Mouse (Mus musculus) MEL (cell line): Measurements from ENCODE around the gene Ccdc126. TPM values are rescaled to one million over a fixed set of nuclear protein-coding genes. Genes with fewer than 3 reads are reported as not detected.

Experiments
- DNase-seq: peaks from one replicate; pipeline ENCODE4 v3.0.0; 2011; ENCODE audit warnings: low read depth, low spot score
- H3K27ac ChIP-seq: 2 replicates; pipeline ENCODE4 v1.5.1; 2012; ENCODE audit warnings: low read depth, mild to moderate bottlenecking, control low read depth, low read length, moderate library complexity; ENCODE audit not compliant: control insufficient read depth
- H3K27me3 ChIP-seq, 2 experiments: fragments of 150-350 bp in 1 of 2; sonication (generic) in 1 of 2; 2 replicates each; pipeline ENCODE4 v1.6.1; 2012; ENCODE audit warnings: low read length in 2 of 2, mild to moderate bottlenecking in 2 of 2, improper control_type of control experiment in 1 of 2, moderate library complexity in 1 of 2; ENCODE audit not compliant: insufficient read depth in 2 of 2, control insufficient read depth in 1 of 2
- H3K36me3 ChIP-seq, 2 experiments: 2 replicates each; pipeline ENCODE4 v1.6.1; 2012 to 2014; ENCODE audit warnings: low read length in 2 of 2, improper control_type of control experiment in 1 of 2, inconsistent platforms in 1 of 2, mild to moderate bottlenecking in 1 of 2; ENCODE audit not compliant: insufficient read depth in 2 of 2, control insufficient read depth in 1 of 2
- H3K4me1 ChIP-seq, 2 experiments: fragments of 150-350 bp in 1 of 2; sonication (generic) in 1 of 2; 2 replicates each; pipeline ENCODE4 v1.6.1; 2012; ENCODE audit warnings: low read length in 2 of 2, improper control_type of control experiment in 1 of 2, mild to moderate bottlenecking in 1 of 2; ENCODE audit not compliant: insufficient read depth in 2 of 2, control insufficient read depth in 1 of 2
- H3K4me3 ChIP-seq, 2 experiments: fragments of 150-350 bp in 1 of 2; sonication (generic) in 1 of 2; 2 replicates each; pipeline ENCODE4 v1.5.1; 2012; ENCODE audit warnings: low read depth in 2 of 2, low read length in 2 of 2, mild to moderate bottlenecking in 2 of 2, moderate library complexity in 2 of 2, control low read depth in 1 of 2, improper control_type of control experiment in 1 of 2; ENCODE audit not compliant: control insufficient read depth in 1 of 2, insufficient read depth in 1 of 2
- H3K79me2 ChIP-seq: 2 replicates; pipeline ENCODE4 v1.6.1; 2012; ENCODE audit warnings: mild to moderate bottlenecking, low read length, moderate library complexity; ENCODE audit not compliant: control insufficient read depth, poor library complexity, insufficient read depth
- H3K9ac ChIP-seq: 2 replicates; pipeline ENCODE4 v1.6.1; 2012; ENCODE audit warnings: low read depth, mild to moderate bottlenecking, control low read depth, low read length, moderate library complexity; ENCODE audit not compliant: control insufficient read depth, poor library complexity, severe bottlenecking
- H3K9me3 ChIP-seq: fragments of 150-350 bp; sonication (generic); replicated peaks from 2 replicates; pipeline ENCODE4 v1.6.1; 2012; ENCODE audit warnings: mild to moderate bottlenecking, low read length, improper control_type of control experiment, moderate library complexity; ENCODE audit not compliant: insufficient read depth
- CHD1 ChIP-seq: IDR thresholded peaks from 2 replicates; pipeline ENCODE4 v1.6.1; 2012; ENCODE audit warnings: low read depth, mild to moderate bottlenecking, inconsistent platforms, low read length, improper control_type of control experiment
- CHD2 ChIP-seq: IDR thresholded peaks from 2 replicates; pipeline ENCODE4 v1.6.1; 2011; ENCODE audit warnings: low read length, improper control_type of control experiment
- CTCF ChIP-seq, 3 experiments: IDR thresholded peaks in 2 of 3; conservative IDR thresholded peaks in 1 of 3; 2 replicates each; pipeline ENCODE4 v1.5.1; 2011 to 2012; ENCODE audit warnings: low read length in 3 of 3, low read depth in 2 of 3, mild to moderate bottlenecking in 2 of 3, improper control_type of control experiment in 1 of 3, inconsistent platforms in 1 of 3, mixed read lengths in 1 of 3, moderate library complexity in 1 of 3; ENCODE audit not compliant: control insufficient read depth in 1 of 3, insufficient read depth in 1 of 3, poor library complexity in 1 of 3, severe bottlenecking in 1 of 3
- E2F4 ChIP-seq: IDR thresholded peaks from 2 replicates; pipeline ENCODE4 v1.6.1; 2011; ENCODE audit warnings: low read depth, low read length, improper control_type of control experiment, borderline replicate concordance
- ELF1 ChIP-seq: IDR thresholded peaks from 2 replicates; pipeline ENCODE4 v1.6.1; 2014; ENCODE audit warnings: low read depth, mild to moderate bottlenecking, inconsistent platforms, low read length, improper control_type of control experiment, moderate library complexity
- EP300 ChIP-seq, 2 experiments: IDR thresholded peaks; 2 replicates each; pipeline ENCODE4 v1.6.1; 2011; ENCODE audit warnings: improper control_type of control experiment in 2 of 2, low read length in 2 of 2, low read depth in 1 of 2, mild to moderate bottlenecking in 1 of 2
- ETS1 ChIP-seq: IDR thresholded peaks from 2 replicates; pipeline ENCODE4 v1.6.1; 2012; ENCODE audit warnings: low read depth, mild to moderate bottlenecking, inconsistent platforms, low read length, improper control_type of control experiment, moderate library complexity
- GATA1 ChIP-seq: IDR thresholded peaks from 2 replicates; pipeline ENCODE4 v1.6.1; 2011; ENCODE audit warnings: low read depth, low read length, improper control_type of control experiment
- JUND ChIP-seq: IDR thresholded peaks from 2 replicates; pipeline ENCODE4 v1.6.1; 2011; ENCODE audit warnings: low read depth, mild to moderate bottlenecking, improper control_type of control experiment, low read length
- KAT2A ChIP-seq: conservative IDR thresholded peaks from 2 replicates; pipeline ENCODE4 v1.6.1; 2012; ENCODE audit warnings: low read depth, low read length, improper control_type of control experiment, inconsistent platforms
- MAFK ChIP-seq: IDR thresholded peaks from 2 replicates; pipeline ENCODE4 v1.6.1; 2011; ENCODE audit warnings: low read depth, mild to moderate bottlenecking, low read length, improper control_type of control experiment, borderline replicate concordance
- MAX ChIP-seq: IDR thresholded peaks from 2 replicates; pipeline ENCODE4 v1.6.1; 2011; ENCODE audit warnings: low read length, improper control_type of control experiment
- MAZ ChIP-seq: IDR thresholded peaks from 2 replicates; pipeline ENCODE4 v1.6.1; 2012; ENCODE audit warnings: low read depth, mild to moderate bottlenecking, inconsistent platforms, low read length, improper control_type of control experiment
- MEF2A ChIP-seq: IDR thresholded peaks from 2 replicates; pipeline ENCODE4 v1.6.1; 2014; ENCODE audit warnings: low read depth, mild to moderate bottlenecking, inconsistent platforms, low read length, improper control_type of control experiment; ENCODE audit not compliant: poor library complexity, insufficient replicate concordance, severe bottlenecking; ENCODE audit errors: extremely low read depth
- MXI1 ChIP-seq: IDR thresholded peaks from 2 replicates; pipeline ENCODE4 v1.6.1; 2011; ENCODE audit warnings: mild to moderate bottlenecking, low read depth, low read length, improper control_type of control experiment
- NRF1 ChIP-seq: IDR thresholded peaks from 2 replicates; pipeline ENCODE4 v1.6.1; 2014; ENCODE audit warnings: low read depth, mild to moderate bottlenecking, inconsistent platforms, low read length, improper control_type of control experiment, moderate library complexity; ENCODE audit not compliant: poor library complexity, insufficient read depth, severe bottlenecking
- POLR2AphosphoS2 ChIP-seq: IDR thresholded peaks from 2 replicates; pipeline ENCODE4 v1.6.1; 2011; ENCODE audit warnings: low read length, improper control_type of control experiment
- RCOR1 ChIP-seq: IDR thresholded peaks from 2 replicates; pipeline ENCODE4 v1.6.1; 2012; ENCODE audit warnings: low read depth, mild to moderate bottlenecking, inconsistent platforms, low read length, improper control_type of control experiment
- SIN3A ChIP-seq: IDR thresholded peaks from 2 replicates; pipeline ENCODE4 v1.6.1; 2012; ENCODE audit warnings: low read length, improper control_type of control experiment, inconsistent platforms
- SMC3 ChIP-seq: IDR thresholded peaks from 2 replicates; pipeline ENCODE4 v1.6.1; 2011; ENCODE audit warnings: low read depth, low read length, improper control_type of control experiment
- TBP ChIP-seq: IDR thresholded peaks from 2 replicates; pipeline ENCODE4 v1.8.0; 2011; ENCODE audit warnings: low read depth, low read length, improper control_type of control experiment
- TCF12 ChIP-seq: IDR thresholded peaks from 2 replicates; pipeline ENCODE4 v1.6.1; 2014; ENCODE audit warnings: low read depth, mild to moderate bottlenecking, inconsistent platforms, low read length, improper control_type of control experiment, moderate library complexity
- UBTF ChIP-seq: IDR thresholded peaks from 2 replicates; pipeline ENCODE4 v1.6.1; 2012; ENCODE audit warnings: low read depth, mild to moderate bottlenecking, inconsistent platforms, low read length, improper control_type of control experiment, moderate library complexity, borderline replicate concordance; ENCODE audit not compliant: insufficient read depth
- ZC3H11A ChIP-seq: IDR thresholded peaks from 2 replicates; pipeline ENCODE4 v1.6.1; 2012; ENCODE audit warnings: low read depth, mild to moderate bottlenecking, inconsistent platforms, low read length, improper control_type of control experiment
- ZKSCAN1 ChIP-seq: IDR thresholded peaks from 2 replicates; pipeline ENCODE4 v1.6.1; 2012; ENCODE audit warnings: low read depth, mild to moderate bottlenecking, inconsistent platforms, low read length, improper control_type of control experiment, moderate library complexity
- ZMIZ1 ChIP-seq: IDR thresholded peaks from 2 replicates; pipeline ENCODE4 v1.6.1; 2012; ENCODE audit warnings: low read depth, mild to moderate bottlenecking, inconsistent platforms, low read length, improper control_type of control experiment, moderate library complexity
- polyA plus RNA-seq, 2 experiments: library from polyadenylated mRNA; stranded (reverse) in 1 of 2; unstranded in 1 of 2; fragments of >175 nt in 1 of 2; fragments of >200 nt in 1 of 2; gene quantifications; 2 replicates each; pipeline versions ENCODE4 v1.2.1 to v1.2.4; 2012; ENCODE audit warnings: low replicate concordance in 2 of 2, low read depth in 1 of 2; ENCODE audit not compliant: insufficient read length in 2 of 2, insufficient read depth in 1 of 2, missing spikeins in 1 of 2
- total RNA-seq: library from RNA; depleted of rRNA; stranded (reverse); fragments of 300-350 nt; gene quantifications from 2 replicates; pipeline ENCODE4 v1.2.3, GENCODE M21; 2012

Ccdc126 gene
- total and polyA plus RNA-seq, 3 experiments: 3.8 to 3.9 TPM; not detected in 1

DNA sequence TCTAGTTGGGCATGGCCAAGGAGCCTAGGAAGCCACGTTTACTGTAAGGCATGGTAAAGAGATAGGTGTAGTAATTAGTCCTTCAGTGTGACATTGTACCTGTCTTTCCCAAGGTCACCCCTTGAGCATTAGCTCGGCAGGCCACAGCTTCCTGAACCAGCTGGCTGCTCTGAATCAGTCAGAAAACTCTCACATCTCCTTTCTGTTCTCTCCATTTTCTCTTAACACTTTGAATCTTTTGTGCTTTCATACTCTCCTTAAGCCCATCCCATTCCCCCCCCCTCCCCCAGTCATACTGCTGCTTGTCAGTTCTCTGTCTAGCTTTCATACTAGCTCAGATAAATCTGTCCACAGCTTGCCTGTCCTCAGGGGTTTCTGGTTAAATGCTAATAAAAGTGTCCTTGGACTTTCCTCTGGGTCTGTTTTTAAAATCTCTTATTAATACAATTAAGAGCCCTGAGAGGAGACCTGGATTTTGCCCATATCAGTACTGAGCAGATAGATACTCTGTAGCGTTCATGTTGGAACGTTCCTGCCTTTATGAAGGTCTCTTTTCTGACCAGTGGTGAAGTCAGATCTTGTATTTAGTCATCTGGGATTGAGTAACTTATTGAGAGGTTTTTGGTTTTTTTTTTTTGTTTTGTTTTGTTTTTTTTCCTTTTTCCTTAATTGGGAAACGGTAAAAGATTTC lies 12.4 kb downstream of the Ccdc126 start:
- Histone ChIP-seq H3K79me2 (no peaks in the 10 kb centered on the region), H3K9ac (no peak overlapping the region), H3K36me3 (no peaks in the 10 kb centered on the region), H3K27ac (no peak overlapping the region), H3K4me1 (no peaks in the 10 kb centered on the region), H3K27me3 (no peaks in the 10 kb centered on the region), H3K4me3 (no peak overlapping the region), H3K9me3 (no peaks in the 10 kb centered on the region)
- no peak for DNase-seq
- TF ChIP-seq MAX (no peak), CHD2 (no peak), MEF2A (no peak), MAFK (no peak), MXI1 (no peak), ZC3H11A (no peak), KAT2A (no peak), CTCF (IDR thresholded peaks at IDR 0.05 in 2 of 3, conservative IDR thresholded peaks at IDR 0.05 in 1 of 3; ENCODE audit: control insufficient read depth in 1 of 3, insufficient read depth in 1 of 3, low read depth in 2 of 3, low read length in 3 of 3, poor library complexity in 1 of 3, severe bottlenecking in 1 of 3) (no peak), MAZ (no peak), SMC3 (no peak), POLR2AphosphoS2 (no peak), GATA1 (no peak), JUND (no peak), ZMIZ1 (no peak), TBP (no peak)

GRCm38 (mm10) chr6:49332060-49332370 lies 12.9 kb downstream of the Ccdc126 start:
- H3K4me1 ChIP-seq: no peaks in the 10 kb centered on the region
- H3K9ac ChIP-seq: no peak overlapping the region
- H3K27ac ChIP-seq: no peak overlapping the region
- DNase-seq: no peak
- H3K36me3 ChIP-seq: no peaks in the 10 kb centered on the region
- no peaks in the 10 kb centered on the region for H3K27me3 ChIP-seq
- no peaks in the 10 kb centered on the region for H3K9me3 ChIP-seq
- no peak overlapping the region for H3K4me3 ChIP-seq
- H3K79me2 ChIP-seq: no peaks in the 10 kb centered on the region
- TF ChIP-seq RCOR1: no peak
- TF ChIP-seq ZKSCAN1: no peak
- no peak for TF ChIP-seq NRF1
- no peak for TF ChIP-seq TCF12
- TF ChIP-seq CHD2: no peak
- no peak for TF ChIP-seq ZC3H11A
- no peak for TF ChIP-seq MXI1
- TF ChIP-seq ETS1: no peak
- no peak for TF ChIP-seq UBTF
- TF ChIP-seq CTCF (IDR thresholded peaks at IDR 0.05 in 2 of 3, conservative IDR thresholded peaks at IDR 0.05 in 1 of 3; ENCODE audit: control insufficient read depth in 1 of 3, insufficient read depth in 1 of 3, low read depth in 2 of 3, low read length in 3 of 3, poor library complexity in 1 of 3, severe bottlenecking in 1 of 3): no peak
- no peak for TF ChIP-seq EP300 (IDR thresholded peaks at IDR 0.05; ENCODE audit: low read depth in 1 of 2, low read length in 2 of 2)
- no peak for TF ChIP-seq E2F4
- TF ChIP-seq SIN3A: no peak
- TF ChIP-seq ELF1: no peak
- no peak for TF ChIP-seq MEF2A
- no peak for TF ChIP-seq KAT2A
- TF ChIP-seq CHD1: no peak
- TF ChIP-seq, all 39 proteins: peak for 0
